Mouse (Mus musculus) MEL (cell line): ENCODE results near the gene Parp8. TPM values are rescaled to one million over a fixed set of nuclear protein-coding genes. Genes with fewer than 3 reads are reported as not detected.

Experiments
- DNase-seq: peaks from one replicate; pipeline ENCODE4 v3.0.0; 2011; ENCODE audit warnings: low read depth, low spot score
- H3K27ac ChIP-seq: 2 replicates; pipeline ENCODE4 v1.5.1; 2012; ENCODE audit warnings: low read depth, mild to moderate bottlenecking, control low read depth, low read length, moderate library complexity; ENCODE audit not compliant: control insufficient read depth
- H3K27me3 ChIP-seq, 2 experiments: fragments of 150-350 bp in 1 of 2; sonication (generic) in 1 of 2; 2 replicates each; pipeline ENCODE4 v1.6.1; 2012; ENCODE audit warnings: low read length in 2 of 2, mild to moderate bottlenecking in 2 of 2, improper control_type of control experiment in 1 of 2, moderate library complexity in 1 of 2; ENCODE audit not compliant: insufficient read depth in 2 of 2, control insufficient read depth in 1 of 2
- H3K36me3 ChIP-seq, 2 experiments: 2 replicates each; pipeline ENCODE4 v1.6.1; 2012 to 2014; ENCODE audit warnings: low read length in 2 of 2, improper control_type of control experiment in 1 of 2, inconsistent platforms in 1 of 2, mild to moderate bottlenecking in 1 of 2; ENCODE audit not compliant: insufficient read depth in 2 of 2, control insufficient read depth in 1 of 2
- H3K4me1 ChIP-seq, 2 experiments: fragments of 150-350 bp in 1 of 2; sonication (generic) in 1 of 2; 2 replicates each; pipeline ENCODE4 v1.6.1; 2012; ENCODE audit warnings: low read length in 2 of 2, improper control_type of control experiment in 1 of 2, mild to moderate bottlenecking in 1 of 2; ENCODE audit not compliant: insufficient read depth in 2 of 2, control insufficient read depth in 1 of 2
- H3K4me3 ChIP-seq, 2 experiments: fragments of 150-350 bp in 1 of 2; sonication (generic) in 1 of 2; 2 replicates each; pipeline ENCODE4 v1.5.1; 2012; ENCODE audit warnings: low read depth in 2 of 2, low read length in 2 of 2, mild to moderate bottlenecking in 2 of 2, moderate library complexity in 2 of 2, control low read depth in 1 of 2, improper control_type of control experiment in 1 of 2; ENCODE audit not compliant: control insufficient read depth in 1 of 2, insufficient read depth in 1 of 2
- H3K79me2 ChIP-seq: 2 replicates; pipeline ENCODE4 v1.6.1; 2012; ENCODE audit warnings: mild to moderate bottlenecking, low read length, moderate library complexity; ENCODE audit not compliant: control insufficient read depth, poor library complexity, insufficient read depth
- H3K9ac ChIP-seq: 2 replicates; pipeline ENCODE4 v1.6.1; 2012; ENCODE audit warnings: low read depth, mild to moderate bottlenecking, control low read depth, low read length, moderate library complexity; ENCODE audit not compliant: control insufficient read depth, poor library complexity, severe bottlenecking
- H3K9me3 ChIP-seq: fragments of 150-350 bp; sonication (generic); replicated peaks from 2 replicates; pipeline ENCODE4 v1.6.1; 2012; ENCODE audit warnings: mild to moderate bottlenecking, low read length, improper control_type of control experiment, moderate library complexity; ENCODE audit not compliant: insufficient read depth
- BHLHE40 ChIP-seq: IDR thresholded peaks from 2 replicates; pipeline ENCODE4 v1.6.1; 2012; ENCODE audit warnings: low read depth, mild to moderate bottlenecking, inconsistent platforms, low read length, improper control_type of control experiment, borderline replicate concordance
- CHD1 ChIP-seq: IDR thresholded peaks from 2 replicates; pipeline ENCODE4 v1.6.1; 2012; ENCODE audit warnings: low read depth, mild to moderate bottlenecking, inconsistent platforms, low read length, improper control_type of control experiment
- CHD2 ChIP-seq: IDR thresholded peaks from 2 replicates; pipeline ENCODE4 v1.6.1; 2011; ENCODE audit warnings: low read length, improper control_type of control experiment
- CTCF ChIP-seq, 3 experiments: IDR thresholded peaks in 2 of 3; conservative IDR thresholded peaks in 1 of 3; 2 replicates each; pipeline ENCODE4 v1.5.1; 2011 to 2012; ENCODE audit warnings: low read length in 3 of 3, low read depth in 2 of 3, mild to moderate bottlenecking in 2 of 3, improper control_type of control experiment in 1 of 3, inconsistent platforms in 1 of 3, mixed read lengths in 1 of 3, moderate library complexity in 1 of 3; ENCODE audit not compliant: control insufficient read depth in 1 of 3, insufficient read depth in 1 of 3, poor library complexity in 1 of 3, severe bottlenecking in 1 of 3
- E2F4 ChIP-seq: IDR thresholded peaks from 2 replicates; pipeline ENCODE4 v1.6.1; 2011; ENCODE audit warnings: low read depth, low read length, improper control_type of control experiment, borderline replicate concordance
- ELF1 ChIP-seq: IDR thresholded peaks from 2 replicates; pipeline ENCODE4 v1.6.1; 2014; ENCODE audit warnings: low read depth, mild to moderate bottlenecking, inconsistent platforms, low read length, improper control_type of control experiment, moderate library complexity
- EP300 ChIP-seq, 2 experiments: IDR thresholded peaks; 2 replicates each; pipeline ENCODE4 v1.6.1; 2011; ENCODE audit warnings: improper control_type of control experiment in 2 of 2, low read length in 2 of 2, low read depth in 1 of 2, mild to moderate bottlenecking in 1 of 2
- ETS1 ChIP-seq: IDR thresholded peaks from 2 replicates; pipeline ENCODE4 v1.6.1; 2012; ENCODE audit warnings: low read depth, mild to moderate bottlenecking, inconsistent platforms, low read length, improper control_type of control experiment, moderate library complexity
- GABPA ChIP-seq: IDR thresholded peaks from 2 replicates; pipeline ENCODE4 v1.6.1; 2012; ENCODE audit warnings: low read depth, mild to moderate bottlenecking, inconsistent platforms, low read length, improper control_type of control experiment, moderate library complexity
- GATA1 ChIP-seq: IDR thresholded peaks from 2 replicates; pipeline ENCODE4 v1.6.1; 2011; ENCODE audit warnings: low read depth, low read length, improper control_type of control experiment
- JUND ChIP-seq: IDR thresholded peaks from 2 replicates; pipeline ENCODE4 v1.6.1; 2011; ENCODE audit warnings: low read depth, mild to moderate bottlenecking, improper control_type of control experiment, low read length
- KAT2A ChIP-seq: conservative IDR thresholded peaks from 2 replicates; pipeline ENCODE4 v1.6.1; 2012; ENCODE audit warnings: low read depth, low read length, improper control_type of control experiment, inconsistent platforms
- MAZ ChIP-seq: IDR thresholded peaks from 2 replicates; pipeline ENCODE4 v1.6.1; 2012; ENCODE audit warnings: low read depth, mild to moderate bottlenecking, inconsistent platforms, low read length, improper control_type of control experiment
- MEF2A ChIP-seq: IDR thresholded peaks from 2 replicates; pipeline ENCODE4 v1.6.1; 2014; ENCODE audit warnings: low read depth, mild to moderate bottlenecking, inconsistent platforms, low read length, improper control_type of control experiment; ENCODE audit not compliant: poor library complexity, insufficient replicate concordance, severe bottlenecking; ENCODE audit errors: extremely low read depth
- MYB ChIP-seq: IDR thresholded peaks from 2 replicates; pipeline ENCODE4 v1.6.1; 2011; ENCODE audit warnings: mild to moderate bottlenecking, low read depth, low read length, improper control_type of control experiment
- MYC ChIP-seq: IDR thresholded peaks from 2 replicates; pipeline ENCODE4 v1.6.1; 2011; ENCODE audit warnings: low read depth, mild to moderate bottlenecking, low read length, improper control_type of control experiment, moderate library complexity
- NELFE ChIP-seq: IDR thresholded peaks from 2 replicates; pipeline ENCODE4 v1.6.1; 2011; ENCODE audit warnings: low read depth, low read length, improper control_type of control experiment
- POLR2A ChIP-seq, 2 experiments: IDR thresholded peaks; 2 replicates each; pipeline ENCODE4 v1.6.1; 2011 to 2012; ENCODE audit warnings: low read length in 2 of 2, mild to moderate bottlenecking in 2 of 2, control low read depth in 1 of 2, improper control_type of control experiment in 1 of 2, low read depth in 1 of 2, moderate library complexity in 1 of 2; ENCODE audit not compliant: control insufficient read depth in 1 of 2, insufficient read depth in 1 of 2, poor library complexity in 1 of 2
- POLR2AphosphoS2 ChIP-seq: IDR thresholded peaks from 2 replicates; pipeline ENCODE4 v1.6.1; 2011; ENCODE audit warnings: low read length, improper control_type of control experiment
- RAD21 ChIP-seq: IDR thresholded peaks from 2 replicates; pipeline ENCODE4 v1.6.1; 2011; ENCODE audit warnings: mild to moderate bottlenecking, low read depth, low read length, improper control_type of control experiment
- SIN3A ChIP-seq: IDR thresholded peaks from 2 replicates; pipeline ENCODE4 v1.6.1; 2012; ENCODE audit warnings: low read length, improper control_type of control experiment, inconsistent platforms
- TAL1 ChIP-seq: IDR thresholded peaks from 2 replicates; pipeline ENCODE4 v1.6.1; 2012; ENCODE audit warnings: mild to moderate bottlenecking, inconsistent platforms, low read length, moderate library complexity, mixed read lengths
- TCF12 ChIP-seq: IDR thresholded peaks from 2 replicates; pipeline ENCODE4 v1.6.1; 2014; ENCODE audit warnings: low read depth, mild to moderate bottlenecking, inconsistent platforms, low read length, improper control_type of control experiment, moderate library complexity
- UBTF ChIP-seq: IDR thresholded peaks from 2 replicates; pipeline ENCODE4 v1.6.1; 2012; ENCODE audit warnings: low read depth, mild to moderate bottlenecking, inconsistent platforms, low read length, improper control_type of control experiment, moderate library complexity, borderline replicate concordance; ENCODE audit not compliant: insufficient read depth
- USF1 ChIP-seq: IDR thresholded peaks from 2 replicates; pipeline ENCODE4 v1.6.1; 2014; ENCODE audit warnings: low read depth, mild to moderate bottlenecking, inconsistent platforms, low read length, improper control_type of control experiment, moderate library complexity
- USF2 ChIP-seq, 2 experiments: IDR thresholded peaks; 2 replicates each; pipeline ENCODE4 v1.6.1; 2011 to 2012; ENCODE audit warnings: improper control_type of control experiment in 2 of 2, low read length in 2 of 2, borderline replicate concordance in 1 of 2, inconsistent platforms in 1 of 2, low read depth in 1 of 2, mild to moderate bottlenecking in 1 of 2; ENCODE audit not compliant: insufficient read depth in 1 of 2
- ZC3H11A ChIP-seq: IDR thresholded peaks from 2 replicates; pipeline ENCODE4 v1.6.1; 2012; ENCODE audit warnings: low read depth, mild to moderate bottlenecking, inconsistent platforms, low read length, improper control_type of control experiment
- ZKSCAN1 ChIP-seq: IDR thresholded peaks from 2 replicates; pipeline ENCODE4 v1.6.1; 2012; ENCODE audit warnings: low read depth, mild to moderate bottlenecking, inconsistent platforms, low read length, improper control_type of control experiment, moderate library complexity
- ZMIZ1 ChIP-seq: IDR thresholded peaks from 2 replicates; pipeline ENCODE4 v1.6.1; 2012; ENCODE audit warnings: low read depth, mild to moderate bottlenecking, inconsistent platforms, low read length, improper control_type of control experiment, moderate library complexity
- polyA plus RNA-seq, 2 experiments: library from polyadenylated mRNA; stranded (reverse) in 1 of 2; unstranded in 1 of 2; fragments of >175 nt in 1 of 2; fragments of >200 nt in 1 of 2; gene quantifications; 2 replicates each; pipeline versions ENCODE4 v1.2.1 to v1.2.4; 2012; ENCODE audit warnings: low replicate concordance in 2 of 2, low read depth in 1 of 2; ENCODE audit not compliant: insufficient read length in 2 of 2, insufficient read depth in 1 of 2, missing spikeins in 1 of 2
- total RNA-seq: library from RNA; depleted of rRNA; stranded (reverse); fragments of 300-350 nt; gene quantifications from 2 replicates; pipeline ENCODE4 v1.2.3, GENCODE M21; 2012

The Parp8 gene
- total and polyA plus RNA-seq, 3 experiments, result not detected

DNA sequence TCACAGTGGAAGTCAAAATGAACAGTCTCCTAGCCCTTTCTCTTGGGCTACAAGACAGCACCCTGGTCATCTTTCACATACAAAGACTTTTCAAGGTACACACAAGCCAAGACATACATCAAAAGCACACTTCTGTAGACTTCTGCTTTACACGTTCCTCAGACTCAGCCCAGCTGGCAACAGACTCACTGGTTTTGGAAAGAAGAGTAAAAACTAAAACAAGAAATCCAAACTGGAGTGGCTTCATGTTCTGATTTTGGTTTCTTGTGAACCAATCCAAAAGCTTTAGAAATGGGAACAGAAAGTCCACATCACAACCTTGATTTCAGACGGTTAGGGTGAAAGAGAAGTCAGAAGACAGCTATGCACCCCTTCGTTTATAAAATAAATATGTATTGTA lies 67.8 kb downstream of the Parp8 start:
- no peak for DNase-seq
- Histone ChIP-seq H3K27ac (no peak overlapping the region), H3K9ac (no peak overlapping the region), H3K9me3 (no peaks in the 10 kb centered on the region), H3K4me1 (no peaks in the 10 kb centered on the region), H3K27me3 (no peaks in the 10 kb centered on the region), H3K79me2 (no peaks in the 10 kb centered on the region), H3K4me3 (no peak overlapping the region), H3K36me3 (no peaks in the 10 kb centered on the region)
- TF ChIP-seq ELF1, result no peak
- no peak for TF ChIP-seq POLR2AphosphoS2
- no peak for TF ChIP-seq RAD21
- TF ChIP-seq ZC3H11A, result no peak
- TF ChIP-seq TCF12, result no peak
- TF ChIP-seq EP300 (IDR thresholded peaks at IDR 0.05; ENCODE audit: low read depth in 1 of 2, low read length in 2 of 2), result no peak
- no peak for TF ChIP-seq CHD2
- no peak for TF ChIP-seq POLR2A (IDR thresholded peaks at IDR 0.05; ENCODE audit: control insufficient read depth in 1 of 2, insufficient read depth in 1 of 2, low read depth in 1 of 2, low read length in 2 of 2, poor library complexity in 1 of 2)
- no peak for TF ChIP-seq CTCF (IDR thresholded peaks at IDR 0.05 in 2 of 3, conservative IDR thresholded peaks at IDR 0.05 in 1 of 3; ENCODE audit: control insufficient read depth in 1 of 3, insufficient read depth in 1 of 3, low read depth in 2 of 3, low read length in 3 of 3, poor library complexity in 1 of 3, severe bottlenecking in 1 of 3)
- no peak for TF ChIP-seq CHD1
- TF ChIP-seq ZMIZ1, result no peak
- TF ChIP-seq USF2 (IDR thresholded peaks at IDR 0.05; ENCODE audit: borderline replicate concordance in 1 of 2, insufficient read depth in 1 of 2, low read depth in 1 of 2, low read length in 2 of 2), result no peak
- TF ChIP-seq E2F4, result no peak
- no peak for TF ChIP-seq UBTF
- TF ChIP-seq ZKSCAN1, result no peak
- no peak for TF ChIP-seq TAL1
- TF ChIP-seq NELFE, result no peak

GRCm38 (mm10) chr13:116951336-116951735 lies 74.0 kb downstream of the Parp8 start:
- H3K36me3 ChIP-seq, result no peaks in the 10 kb centered on the region
- H3K9me3 ChIP-seq, result no peaks in the 10 kb centered on the region
- H3K4me3 ChIP-seq, result no peak overlapping the region
- H3K27ac ChIP-seq, result no peak overlapping the region
- H3K79me2 ChIP-seq, result no peaks in the 10 kb centered on the region
- H3K9ac ChIP-seq, result no peak overlapping the region
- H3K4me1 ChIP-seq, result no peaks in the 10 kb centered on the region
- TF ChIP-seq JUND, result no peak
- no peak for TF ChIP-seq GABPA
- no peak for TF ChIP-seq ELF1
- TF ChIP-seq CHD1, result no peak
- no peak for TF ChIP-seq MAZ
- no peak for TF ChIP-seq BHLHE40
- no peak for TF ChIP-seq MYB
- no peak for TF ChIP-seq USF2 (IDR thresholded peaks at IDR 0.05; ENCODE audit: borderline replicate concordance in 1 of 2, insufficient read depth in 1 of 2, low read depth in 1 of 2, low read length in 2 of 2)
- TF ChIP-seq ZKSCAN1, result no peak
- no peak for TF ChIP-seq SIN3A
- no peak for TF ChIP-seq GATA1
- no peak for TF ChIP-seq MYC
- no peak for TF ChIP-seq KAT2A
- TF ChIP-seq USF1, result no peak
- no peak for TF ChIP-seq MEF2A
- no peak for TF ChIP-seq UBTF
- TF ChIP-seq ETS1, result no peak
- TF ChIP-seq EP300 (IDR thresholded peaks at IDR 0.05; ENCODE audit: low read depth in 1 of 2, low read length in 2 of 2), result no peak
- no peaks in the 10 kb centered on the region for H3K27me3 ChIP-seq
- DNase-seq, result no peak
